Mouse (Mus musculus): Measurements from ENCODE around the gene Sap25. TPM values are rescaled to one million over a fixed set of nuclear protein-coding genes. Genes with fewer than 3 reads are reported as not detected.

The Sap25 gene
- polyA plus RNA-seq, 1 experiment from 2014 or later = 8.3 TPM

GRCm38 (mm10) chr5:137686127-137686790, 45.1 kb downstream of the Sap25 start:
- WGBS = 74% methylated on average over 6 of the region's 6 CpGs
- no peak overlapping the region for H3K4me2 ChIP-seq
- no peak overlapping the region for H3K27ac ChIP-seq
- no peaks in the 10 kb centered on the region for H3K36me3 ChIP-seq
- no peaks in the 10 kb centered on the region for H3K27me3 ChIP-seq
- H3K9me3 ChIP-seq = no peaks in the 10 kb centered on the region
- no peak overlapping the region for H3K4me3 ChIP-seq
- no peak for ATAC-seq (ENCODE audit: borderline replicate concordance, extremely low read depth, low FRiP score, low TSS enrichment)
- H3K4me1 ChIP-seq = peaks cover 17% of the 10 kb centered on the region
- H3K9ac ChIP-seq = no peak overlapping the region

DNA sequence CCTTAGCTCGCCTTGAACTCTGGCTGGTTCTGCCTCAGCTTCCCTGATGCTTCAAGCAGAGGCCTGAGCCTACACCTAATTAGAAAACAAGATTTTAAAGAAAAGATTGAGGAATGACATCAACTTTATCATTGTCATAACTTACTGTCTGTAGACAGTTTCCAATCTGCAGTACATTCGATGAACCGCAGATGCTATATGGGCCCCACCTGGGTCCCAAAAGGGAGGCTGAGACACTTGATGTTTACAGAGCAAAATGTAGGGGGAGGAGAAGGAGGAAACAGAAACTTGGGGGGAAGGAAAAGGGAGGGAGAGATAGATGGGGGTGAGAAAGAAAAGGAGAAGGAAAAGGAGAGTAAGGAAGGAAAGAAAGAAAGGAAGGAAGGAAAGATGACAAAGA, 48.8 kb downstream of the Sap25 start:
- WGBS = 75% methylated on average over 3 of the region's 3 CpGs
- Histone ChIP-seq H3K27me3 (no peaks in the 10 kb centered on the region), H3K9ac (no peak overlapping the region), H3K4me2 (no peak overlapping the region), H3K4me1 (peaks cover 5% of the 10 kb centered on the region; the same call in 1 of the 2 replicates), H3K36me3 (no peaks in the 10 kb centered on the region), H3K27ac (no peak overlapping the region), H3K4me3 (no peak overlapping the region), H3K9me3 (no peaks in the 10 kb centered on the region)
- ATAC-seq (ENCODE audit: borderline replicate concordance, extremely low read depth, low FRiP score, low TSS enrichment) = no peak

DNA sequence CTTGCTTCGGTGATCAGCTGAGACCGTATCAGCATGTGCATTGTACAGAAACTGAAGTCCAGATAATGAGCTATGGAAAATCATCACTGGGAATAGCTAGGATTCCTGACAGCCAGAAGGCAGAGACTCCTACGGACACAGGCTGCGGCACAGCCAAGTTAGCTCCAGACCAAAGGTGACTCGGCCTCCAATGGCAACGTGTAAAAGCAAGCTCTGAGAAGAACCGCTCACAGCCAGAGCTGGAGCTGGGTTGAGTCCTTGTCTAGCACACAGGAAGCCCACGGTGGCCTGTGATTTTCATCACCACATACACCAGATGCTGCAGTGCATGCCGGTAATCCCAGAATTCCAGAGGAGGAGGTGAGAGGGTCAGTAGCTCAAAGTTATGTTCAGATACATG, 49.4 kb downstream of the Sap25 start:
- Histone ChIP-seq H3K9ac (no peak overlapping the region), H3K36me3 (no peaks in the 10 kb centered on the region), H3K27me3 (no peaks in the 10 kb centered on the region), H3K4me1 (no peaks in the 10 kb centered on the region), H3K9me3 (no peaks in the 10 kb centered on the region), H3K4me2 (no peak overlapping the region), H3K27ac (no peak overlapping the region), H3K4me3 (no peak overlapping the region)
- 43% methylated on average over 9 of the region's 9 CpGs for WGBS
- no peak for ATAC-seq (ENCODE audit: borderline replicate concordance, extremely low read depth, low FRiP score, low TSS enrichment)

DNA sequence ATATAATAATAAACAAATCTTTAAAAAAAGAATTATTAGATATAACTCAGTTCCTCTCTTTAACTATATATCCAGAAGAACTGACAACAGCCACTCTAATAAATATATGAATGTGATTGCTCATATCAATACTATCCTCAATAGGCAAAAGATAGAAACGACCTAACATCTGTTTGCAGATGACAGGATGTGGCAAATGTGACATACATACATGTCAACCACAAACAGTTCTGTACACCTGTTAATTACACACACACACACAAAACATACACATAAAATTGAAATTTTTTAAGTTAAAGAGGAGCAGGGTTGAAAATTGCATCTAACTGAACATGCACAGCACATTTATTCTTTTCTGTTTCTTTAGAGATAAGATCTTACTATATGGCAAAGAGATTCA, 50.7 kb downstream of the Sap25 start:
- no peaks in the 10 kb centered on the region for H3K36me3 ChIP-seq
- H3K9me3 ChIP-seq = no peaks in the 10 kb centered on the region
- H3K4me3 ChIP-seq = no peak overlapping the region
- H3K27ac ChIP-seq = no peak overlapping the region
- H3K9ac ChIP-seq = no peak overlapping the region
- WGBS = 50% methylated on average over 1 of the region's 1 CpGs
- H3K4me1 ChIP-seq = no peaks in the 10 kb centered on the region
- H3K4me2 ChIP-seq = no peak overlapping the region
- H3K27me3 ChIP-seq = no peaks in the 10 kb centered on the region
- ATAC-seq (ENCODE audit: borderline replicate concordance, extremely low read depth, low FRiP score, low TSS enrichment) = no peak

Other genes starting within 250 kb of the Sap25 start
- gene Zan, start 164.3 kb upstream of the Sap25 start, polyA plus RNA-seq (2015; fragmentation: Nextera tagmentation; extraction: Ambion mirVana) = 0.26 and 0.35 TPM in 2 replicates
- gene Pop7, start 138.8 kb upstream of the Sap25 start, polyA plus RNA-seq (2015; fragmentation: Nextera tagmentation; extraction: Ambion mirVana) = 54.1 and 58.4 TPM in 2 replicates
- gene Gigyf1, start 122.8 kb upstream of the Sap25 start, polyA plus RNA-seq (2015; fragmentation: Nextera tagmentation; extraction: Ambion mirVana) = 11.8 and 12.1 TPM in 2 replicates
- 0.55 and 0.66 TPM in 2 replicates for gene Epo, start 108.1 kb upstream of the Sap25 start, polyA plus RNA-seq (2015; fragmentation: Nextera tagmentation; extraction: Ambion mirVana)
- gene Gnb2, start 107.8 kb upstream of the Sap25 start, polyA plus RNA-seq (2015; fragmentation: Nextera tagmentation; extraction: Ambion mirVana) = 414 and 437 TPM in 2 replicates
- gene Actl6b, start 87.8 kb upstream of the Sap25 start, polyA plus RNA-seq (2015; fragmentation: Nextera tagmentation; extraction: Ambion mirVana) = 0.24 and 0.71 TPM in 2 replicates
- 0.31 and 0.40 TPM in 2 replicates for gene Tfr2, start 71.5 kb upstream of the Sap25 start, polyA plus RNA-seq (2015; fragmentation: Nextera tagmentation; extraction: Ambion mirVana)
- gene Mospd3, start 40.3 kb upstream of the Sap25 start, polyA plus RNA-seq (2015; fragmentation: Nextera tagmentation; extraction: Ambion mirVana) = 31.6 and 32.8 TPM in 2 replicates
- 130 TPM in 2 replicates for gene Pcolce, start 27.6 kb upstream of the Sap25 start, polyA plus RNA-seq (2015; fragmentation: Nextera tagmentation; extraction: Ambion mirVana)
- gene Fbxo24, start 12.3 kb upstream of the Sap25 start, polyA plus RNA-seq (2015; fragmentation: Nextera tagmentation; extraction: Ambion mirVana) = 0.08 and 0.21 TPM in 2 replicates
- gene Lrch4, start 12.2 kb upstream of the Sap25 start, polyA plus RNA-seq (2015; fragmentation: Nextera tagmentation; extraction: Ambion mirVana) = 35.7 and 37.1 TPM in 2 replicates
- gene Gm20605, start 12.2 kb upstream of the Sap25 start, polyA plus RNA-seq (2015; fragmentation: Nextera tagmentation; extraction: Ambion mirVana) = 9.4 and 9.6 TPM in 2 replicates
- 0.06 TPM in 1 of 2 replicates, not detected in the other for gene Irs3, start 4.4 kb downstream of the Sap25 start, polyA plus RNA-seq (2015; fragmentation: Nextera tagmentation; extraction: Ambion mirVana)
- gene Agfg2, start 43.4 kb downstream of the Sap25 start, polyA plus RNA-seq (2015; fragmentation: Nextera tagmentation; extraction: Ambion mirVana) = 15.5 and 16.7 TPM in 2 replicates
- 1.6 and 1.8 TPM in 2 replicates for gene Nyap1, start 100.3 kb downstream of the Sap25 start, polyA plus RNA-seq (2015; fragmentation: Nextera tagmentation; extraction: Ambion mirVana)
- 136 and 150 TPM in 2 replicates for gene Tsc22d4, start 104.4 kb downstream of the Sap25 start, polyA plus RNA-seq (2015; fragmentation: Nextera tagmentation; extraction: Ambion mirVana)
- gene Ppp1r35, start 137.5 kb downstream of the Sap25 start, polyA plus RNA-seq (2015; fragmentation: Nextera tagmentation; extraction: Ambion mirVana) = 33.7 and 33.9 TPM in 2 replicates
- 11.5 and 12.3 TPM in 2 replicates for gene Mepce, start 146.3 kb downstream of the Sap25 start, polyA plus RNA-seq (2015; fragmentation: Nextera tagmentation; extraction: Ambion mirVana)
- gene Zcwpw1, start 146.5 kb downstream of the Sap25 start, polyA plus RNA-seq (2015; fragmentation: Nextera tagmentation; extraction: Ambion mirVana) = 23.1 and 28.2 TPM in 2 replicates
- gene Pilra, start 194.9 kb downstream of the Sap25 start, polyA plus RNA-seq (2015; fragmentation: Nextera tagmentation; extraction: Ambion mirVana) = 3.4 and 4.0 TPM in 2 replicates
- gene Pilrb1, start 216.8 kb downstream of the Sap25 start, polyA plus RNA-seq (2015; fragmentation: Nextera tagmentation; extraction: Ambion mirVana) = 0.76 and 0.78 TPM in 2 replicates
- 0.83 and 1.1 TPM in 2 replicates for gene Pilrb2, start 230.5 kb downstream of the Sap25 start, polyA plus RNA-seq (2015; fragmentation: Nextera tagmentation; extraction: Ambion mirVana)

Data from lung, embryonic 15.5 days (tissue).